Mouse (Mus musculus): Measurements from ENCODE around the gene A630095N17Rik. TPM values are rescaled to one million over a fixed set of nuclear protein-coding genes. Genes with fewer than 3 reads are reported as not detected.

The A630095N17Rik gene
- total RNA-seq (2021) = not detected in 2 replicates
- long read RNA-seq, experiment 1 = 0 reads
- long read RNA-seq, experiment 2 = 0 reads

DNA sequence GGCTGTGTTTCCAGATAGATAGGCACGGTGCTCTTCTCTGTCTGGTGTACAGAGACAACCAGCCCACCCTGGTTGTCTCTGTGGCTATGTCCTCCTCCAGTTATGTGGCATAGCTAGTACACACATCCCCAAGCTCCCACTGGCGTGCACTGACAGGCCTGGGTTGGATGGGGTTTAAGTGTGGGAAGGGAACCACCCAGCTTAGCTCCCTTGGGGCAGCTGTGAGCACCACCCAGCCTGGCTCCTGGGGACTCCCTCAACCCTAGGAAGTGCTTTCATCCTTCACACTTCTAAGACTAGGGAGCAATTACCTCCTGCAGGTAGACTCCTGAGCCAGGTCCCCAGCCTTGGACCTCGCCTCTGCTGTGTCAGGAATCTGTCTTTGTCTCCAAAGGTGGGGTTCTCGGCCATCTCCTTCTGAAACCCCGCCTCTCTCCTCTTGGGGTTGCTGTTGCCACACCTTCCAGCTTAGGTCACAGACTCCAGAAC is at the start of gene A630095N17Rik:
TSS of gene A630095N17Rik (minus strand) at position 439 of the 489 bp plus-strand sequence.
- DNase-seq = no peak

GRCm38 (mm10) chr1:75278228-75278627 is 46.3 kb upstream of the A630095N17Rik start, which contains the start of gene Resp18:
TSS of gene Resp18 (minus strand) at chr1:75278415.
- DNase-seq = no peak

GRCm38 (mm10) chr1:75277195-75278188 is 45.6 kb upstream of the A630095N17Rik start:
- DNase-seq = peak; percentile 81

GRCm38 (mm10) chr1:75264091-75264880 is 32.4 kb upstream of the A630095N17Rik start, which contains the start of gene Ptprn:
TSS of gene Ptprn (minus strand) at chr1:75264502.
- DNase-seq = no peak

DNA sequence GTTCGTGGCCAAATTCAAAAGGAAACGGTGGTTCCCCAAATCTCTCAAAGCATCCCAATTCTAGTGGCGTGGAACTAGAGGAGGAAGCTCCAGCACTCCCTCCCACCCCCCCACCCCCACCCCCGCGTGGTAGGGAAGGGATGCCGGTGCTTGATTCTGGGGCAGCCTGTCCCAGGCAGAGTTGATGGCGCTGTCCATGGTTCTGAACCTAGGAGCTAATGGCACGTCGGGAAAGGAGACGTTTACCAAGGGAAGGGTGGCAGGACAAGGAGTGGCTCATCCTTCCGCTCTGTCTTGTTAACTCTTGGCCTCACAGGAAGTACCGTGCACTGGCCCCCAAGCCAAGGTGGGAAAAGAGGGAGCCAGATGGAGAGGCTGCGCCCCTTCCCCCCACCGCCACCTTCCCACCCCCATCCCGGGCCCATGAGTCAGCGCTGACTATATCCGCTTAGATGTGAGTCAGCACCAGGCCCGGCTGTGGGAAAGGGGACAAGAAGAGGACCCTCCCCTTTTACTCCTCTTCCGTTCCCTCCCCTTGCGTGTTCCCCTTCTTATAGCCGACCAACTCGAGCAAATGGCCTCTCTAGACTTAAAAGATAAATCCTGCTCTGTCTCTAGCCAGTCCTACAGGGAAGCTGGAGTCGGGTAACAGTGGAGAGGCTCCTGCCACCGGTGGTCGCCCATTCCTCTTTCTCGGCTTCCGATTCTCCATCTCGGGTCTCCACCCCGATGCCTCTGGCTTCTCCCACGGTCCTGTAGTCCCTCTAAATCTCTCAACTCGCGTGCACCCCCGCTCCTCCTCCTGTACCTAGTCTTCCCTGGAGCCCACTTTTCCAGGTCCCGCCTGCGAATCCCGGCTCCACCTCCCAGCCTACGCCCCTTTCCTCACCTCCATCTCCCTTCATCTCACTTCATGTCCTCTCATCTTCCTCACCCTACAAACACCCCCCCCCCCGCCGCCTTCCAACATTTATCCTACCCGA is 31.4 kb upstream of the A630095N17Rik start:
- DNase-seq = peak; percentile 90

- DNase-seq = no peak
Observed at GRCm38 (mm10) chr1:75261278-75261677, 29.4 kb upstream of the A630095N17Rik start.

DNA sequence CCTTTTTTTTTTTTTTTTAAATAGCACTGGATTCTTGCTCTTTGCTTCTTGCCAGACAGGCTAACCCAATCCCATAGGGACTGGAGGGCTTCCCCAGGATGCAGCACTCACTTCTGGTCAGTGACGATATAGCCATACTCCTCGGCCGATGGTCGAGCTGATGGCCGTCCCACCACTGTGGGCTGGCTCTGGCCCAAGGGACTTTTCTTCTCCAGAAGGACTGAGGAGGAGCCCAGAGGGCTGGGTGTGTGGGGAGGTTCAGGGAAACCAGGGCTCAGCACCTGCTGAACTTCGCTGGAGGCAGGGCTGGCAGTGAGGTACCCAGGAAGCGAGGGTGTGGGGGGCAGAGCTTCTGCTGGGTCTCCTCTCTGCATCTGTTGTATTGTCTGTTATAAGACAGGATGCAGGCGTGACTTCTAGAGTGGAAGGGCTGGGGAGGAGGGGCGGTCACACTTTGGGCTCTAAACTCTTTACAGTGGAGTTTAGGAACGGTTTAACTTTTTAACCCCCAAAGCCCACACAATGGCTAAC is 23.7 kb upstream of the A630095N17Rik start:
- no peak for DNase-seq

GRCm38 (mm10) chr1:75254625-75255013 is 22.7 kb upstream of the A630095N17Rik start:
- DNase-seq = no peak

DNA sequence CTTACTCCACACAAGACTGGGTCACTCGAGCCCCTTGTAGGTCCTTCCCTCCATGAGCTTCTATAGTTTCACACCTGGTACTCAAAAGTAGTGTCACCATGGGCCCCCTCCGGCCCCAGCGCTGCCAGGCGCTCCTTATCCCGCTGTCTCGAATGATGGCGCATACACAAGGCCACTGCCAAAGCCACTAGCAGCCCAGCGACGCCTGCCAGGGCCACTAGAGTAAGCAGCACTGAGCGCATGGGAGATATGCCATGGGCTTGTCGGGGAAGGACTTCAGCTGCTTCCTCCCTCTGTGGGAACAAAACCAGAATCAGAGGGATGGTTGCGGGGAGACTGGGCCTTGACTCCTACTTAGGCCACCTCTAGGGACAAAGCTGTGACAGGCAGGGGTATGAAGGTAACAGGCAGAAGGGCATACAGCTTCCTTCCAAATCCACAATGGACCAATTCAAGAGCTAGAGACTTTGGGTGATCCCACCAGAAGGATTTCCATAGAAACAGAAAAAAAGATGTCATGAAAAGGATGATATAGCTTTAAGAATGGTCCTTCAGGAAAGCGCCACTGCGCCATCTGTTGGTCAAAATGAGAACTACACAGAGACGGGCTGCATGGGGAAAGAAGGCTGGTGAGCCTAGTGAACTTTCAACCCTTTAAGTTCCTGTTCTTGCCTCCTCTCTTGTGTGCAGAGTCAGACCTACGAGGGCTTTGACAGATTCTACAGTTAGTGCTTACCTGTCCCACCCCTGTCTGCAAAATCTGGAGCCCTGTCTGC is 22.1 kb upstream of the A630095N17Rik start:
- DNase-seq = peak; percentile 86

GRCm38 (mm10) chr1:75253029-75253428 is 21.1 kb upstream of the A630095N17Rik start:
- DNase-seq = no peak

DNA sequence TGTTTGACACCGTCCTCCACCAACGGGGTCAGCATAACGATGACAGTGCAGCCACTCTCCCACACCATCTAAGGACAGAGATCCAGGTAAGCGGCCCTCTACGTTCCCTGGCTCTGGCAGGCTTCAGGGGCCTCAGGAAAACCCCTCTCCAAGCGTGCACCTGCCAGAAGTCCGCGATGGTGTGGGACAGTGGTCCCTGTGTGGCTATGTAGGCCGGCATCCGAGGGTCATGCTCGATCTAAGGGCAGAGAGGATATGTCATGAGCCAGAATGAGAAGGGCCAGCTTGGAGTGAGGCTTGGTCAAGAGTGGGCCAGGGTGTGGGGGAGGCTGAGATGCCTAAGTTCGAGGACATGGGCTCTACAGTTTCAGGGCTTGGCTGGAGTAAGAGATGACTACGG is 20.4 kb upstream of the A630095N17Rik start:
- no peak for DNase-seq

GRCm38 (mm10) chr1:75251112-75251970 is 19.4 kb upstream of the A630095N17Rik start:
- peak; percentile 88 for DNase-seq

DNA sequence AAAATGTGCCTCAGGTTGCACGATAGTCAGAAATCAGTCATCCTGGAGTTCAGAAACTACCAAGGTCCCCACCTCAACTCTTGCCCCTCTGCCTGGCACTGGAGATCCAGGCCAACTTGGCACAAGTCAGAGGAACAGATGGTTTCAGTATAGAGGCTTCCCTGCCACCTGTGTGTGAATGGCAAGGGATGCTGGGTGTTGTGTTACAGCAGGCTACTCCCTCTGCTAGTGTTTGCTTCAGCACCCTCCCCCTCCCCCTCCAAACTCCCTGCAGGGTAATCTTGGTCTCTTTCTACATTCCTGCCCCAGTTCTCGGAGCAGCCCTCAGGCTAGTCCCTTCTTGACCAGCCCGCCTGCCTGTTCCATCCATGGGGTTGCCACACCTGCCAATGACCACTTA is 18.6 kb upstream of the A630095N17Rik start:
- DNase-seq = no peak

GRCm38 (mm10) chr1:75248041-75248772 is 16.3 kb upstream of the A630095N17Rik start:
- peak; percentile 88 for DNase-seq

DNA sequence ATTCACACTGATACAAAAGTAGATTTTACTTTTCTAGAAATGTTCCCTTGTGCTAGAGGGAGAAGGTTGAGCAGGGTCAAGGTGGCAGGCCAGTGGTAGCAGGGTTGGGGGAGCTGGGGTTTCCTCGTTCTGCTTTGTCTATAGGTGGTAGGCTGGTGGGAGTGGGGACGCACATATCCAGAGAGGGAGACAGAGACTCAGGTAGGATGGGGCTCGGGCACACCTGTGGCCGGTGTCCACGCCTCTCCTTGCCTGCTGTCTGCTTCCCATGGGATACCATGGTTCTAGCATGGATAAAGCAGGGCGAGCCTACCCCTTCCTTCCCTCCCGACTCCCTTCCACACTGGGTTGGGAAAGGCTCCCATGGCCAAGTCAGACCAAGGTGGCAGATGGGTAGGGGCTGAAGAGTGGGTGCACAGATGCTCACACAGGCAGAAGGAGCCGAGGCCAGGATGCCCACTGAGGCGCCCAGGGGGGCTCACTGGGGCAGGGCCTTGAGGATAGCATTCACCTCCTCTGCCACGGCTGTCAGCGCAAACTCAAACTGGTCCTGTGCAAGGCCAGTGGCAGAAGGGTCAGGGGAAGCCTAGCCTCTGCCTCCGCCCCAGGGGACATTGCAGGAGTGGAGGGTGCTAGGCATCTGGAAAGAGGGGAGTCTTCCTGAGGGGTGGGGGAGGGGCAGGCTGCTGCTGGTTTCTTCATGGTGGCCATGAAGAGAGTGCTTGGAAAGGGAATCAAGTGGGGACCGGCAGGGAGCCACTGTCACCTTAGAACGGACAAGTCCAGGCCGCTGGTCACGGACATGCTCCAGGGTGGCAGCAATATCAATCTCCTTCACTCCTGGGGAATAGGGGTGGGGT is 15.4 kb upstream of the A630095N17Rik start:
- no peak for DNase-seq

DNA sequence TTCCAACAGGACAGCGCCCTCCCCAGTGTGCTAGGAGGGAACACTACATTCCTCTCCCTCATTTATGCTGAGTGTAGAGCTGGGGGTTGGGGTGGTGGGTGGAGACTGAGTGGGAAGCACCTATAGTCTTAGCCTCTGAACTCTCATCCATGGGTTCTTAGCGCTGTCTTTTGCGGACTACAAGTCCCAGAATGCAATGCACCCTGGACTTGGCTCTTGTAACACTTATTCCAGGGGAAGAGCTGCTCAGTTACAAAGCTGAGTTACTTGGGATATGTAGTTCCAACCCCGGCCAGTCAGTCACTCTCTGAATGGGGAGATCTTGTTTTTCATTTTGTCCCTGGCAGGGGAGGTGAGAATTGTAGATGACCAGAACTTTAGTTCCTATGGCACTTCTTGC is 12.9 kb upstream of the A630095N17Rik start:
- peak; percentile 55 for DNase-seq

GRCm38 (mm10) chr1:75244175-75244826 is 12.4 kb upstream of the A630095N17Rik start:
- no peak for DNase-seq

Measured in adrenal gland, postnatal 14 days (tissue).